Mouse (Mus musculus): ENCODE data around the gene 1700025C18Rik.

Gene 1700025C18Rik

DNA sequence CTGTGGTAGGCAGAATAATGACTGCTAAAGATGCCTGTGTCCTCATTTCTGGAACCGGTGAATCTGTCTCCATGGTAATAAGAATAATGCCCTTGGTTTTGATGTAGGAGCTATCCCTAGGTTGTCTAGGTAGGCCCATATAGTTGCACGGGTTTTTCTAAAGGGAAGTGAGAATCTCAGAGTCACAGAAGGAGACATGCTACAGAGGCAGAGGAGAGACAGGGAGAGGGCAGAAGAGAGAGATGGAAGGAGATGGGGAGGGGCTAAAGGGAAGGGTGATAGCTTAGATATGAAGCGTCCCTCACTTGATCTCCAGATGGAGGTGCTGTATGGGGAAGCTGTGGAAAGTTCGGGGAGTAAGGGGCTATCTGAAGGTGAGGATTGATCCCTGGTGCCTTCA, 53.1 kb downstream of the 1700025C18Rik start:
- no peak for DNase-seq (ENCODE audit: low spot score in 2 of 2)

DNA sequence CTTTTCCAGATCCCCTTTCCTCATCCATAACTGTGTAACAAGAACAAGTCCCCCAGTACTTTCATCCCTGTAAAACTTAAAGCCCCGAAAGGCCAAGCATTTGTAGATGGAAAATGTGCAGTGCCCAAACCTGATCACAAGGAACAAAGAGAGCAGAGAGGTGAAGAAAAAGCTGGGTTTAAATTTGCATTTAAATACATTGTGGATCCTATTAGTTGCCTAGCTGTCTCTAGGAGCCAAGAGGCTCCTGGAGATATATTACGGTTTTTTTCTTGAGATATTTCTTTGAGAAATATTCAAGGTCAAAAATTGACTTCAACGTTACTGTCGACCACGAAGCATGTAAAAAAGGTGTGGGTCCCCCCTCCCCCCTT, 55.5 kb downstream of the 1700025C18Rik start:
- no peak for DNase-seq (ENCODE audit: low spot score in 2 of 2)

DNA sequence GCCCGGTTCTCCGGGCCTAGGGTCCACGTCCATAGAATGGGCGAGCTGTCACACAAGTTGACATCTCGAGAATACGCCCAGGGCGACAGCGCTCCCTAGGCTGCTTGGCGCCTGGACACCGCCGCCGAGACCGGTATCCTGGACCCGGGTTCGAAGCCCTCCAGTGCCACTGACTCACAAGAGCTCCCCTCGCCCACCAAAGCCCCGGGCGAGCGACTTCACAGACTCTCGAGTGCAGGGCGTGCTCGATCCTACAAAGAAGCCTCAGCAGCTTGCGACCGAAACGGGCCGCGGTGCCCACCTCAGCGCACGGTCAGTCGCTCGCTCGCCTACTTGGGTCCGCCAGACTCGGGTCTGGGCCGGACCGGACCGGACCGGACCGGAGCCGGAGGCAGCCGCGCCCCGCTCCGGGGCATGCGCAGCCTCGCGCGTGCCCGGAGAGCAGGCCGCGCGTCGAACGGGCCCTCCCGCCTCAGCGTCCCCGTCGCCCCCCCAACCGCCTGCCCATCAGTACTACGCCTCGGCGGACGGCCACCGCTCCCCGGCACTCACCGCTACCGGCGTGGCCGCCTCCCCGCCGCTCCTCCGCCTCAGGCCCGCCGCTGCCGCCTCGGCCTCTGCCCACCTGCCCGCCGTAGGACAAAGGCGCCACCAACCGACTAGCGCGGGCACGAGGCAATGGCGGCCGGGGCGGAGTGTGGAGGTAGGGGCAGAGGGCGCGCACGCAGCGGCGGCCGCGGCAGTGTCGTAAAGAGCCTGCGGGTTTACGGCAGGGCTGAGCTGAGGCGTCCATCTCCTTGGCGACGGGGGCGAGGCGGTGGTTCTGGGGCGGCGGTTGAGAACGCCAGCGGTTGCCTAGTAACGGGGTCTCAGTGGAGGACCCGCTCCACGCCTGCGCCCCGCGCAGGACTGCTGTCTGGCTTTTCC, 56.2 kb downstream of the 1700025C18Rik start, which contains the start of gene Ncoa5:
TSS of gene Ncoa5 (minus strand) at position 737 of the 927 bp plus-strand sequence.
- peak; percentile 97 to 98 for DNase-seq (ENCODE audit: low spot score in 2 of 2)

DNA sequence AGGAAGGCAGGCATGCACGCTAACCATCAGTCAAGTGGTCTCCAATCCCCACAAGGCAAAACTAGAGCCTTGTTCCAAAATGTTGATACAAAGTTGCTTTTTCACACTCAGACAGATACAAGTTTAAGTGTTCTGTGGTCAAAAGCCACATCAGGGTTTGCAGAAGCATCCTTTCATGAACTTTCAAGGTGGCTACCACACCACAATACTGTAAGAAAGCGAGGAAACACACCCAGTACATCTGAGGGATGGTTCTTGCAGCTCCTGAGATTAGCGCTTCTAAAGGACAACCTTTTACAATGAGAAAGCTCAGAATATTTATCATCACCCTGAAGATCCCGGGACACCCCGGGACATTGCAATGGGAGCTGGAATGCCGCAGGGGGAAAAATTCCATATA, 57.2 kb downstream of the 1700025C18Rik start:
- DNase-seq (ENCODE audit: low spot score in 2 of 2): no peak

DNA sequence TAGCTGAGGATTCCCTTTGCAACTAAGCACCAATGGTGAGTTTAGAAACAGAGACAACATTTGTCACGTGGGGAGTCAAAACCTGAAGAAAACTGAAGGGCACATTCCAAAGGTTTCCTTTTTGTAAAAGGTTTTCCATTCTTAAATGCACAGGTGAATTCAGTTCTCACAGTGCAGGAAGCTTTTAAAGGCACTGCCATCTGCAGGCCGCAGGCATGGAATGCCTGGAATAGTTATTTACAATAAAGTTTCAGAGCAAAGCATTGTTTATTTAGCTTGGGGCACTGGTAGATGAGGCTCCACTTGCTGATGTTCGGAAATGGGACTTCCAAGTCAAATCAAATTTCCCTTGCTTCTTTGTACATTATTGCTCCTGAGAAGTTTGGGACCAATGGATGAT, 58.0 kb downstream of the 1700025C18Rik start:
- peak in 1 of 2 experiments; percentile 22 for DNase-seq (ENCODE audit: low spot score in 2 of 2)

Data from right cerebral cortex, adult 2 months (tissue).